Mouse (Mus musculus) bone marrow, adult 2 months (tissue): Measurements from ENCODE around the gene Dgki. TPM values are rescaled to one million over a fixed set of nuclear protein-coding genes. Genes with fewer than 3 reads are reported as not detected.

Experiments
- H3K27ac ChIP-seq: fragments of 200-500 bp; 2 replicates; pipeline ENCODE4 v1.5.1; 2012; ENCODE audit warnings: low read depth, mild to moderate bottlenecking, control low read depth, inconsistent platforms, low read length; ENCODE audit not compliant: control insufficient read depth, poor library complexity, insufficient read depth
- H3K4me1 ChIP-seq: fragments of 200-500 bp; 2 replicates; pipeline ENCODE4 v1.6.1; 2011; ENCODE audit warnings: low read length; ENCODE audit not compliant: control insufficient read depth, insufficient read depth
- H3K4me3 ChIP-seq: fragments of 200-500 bp; replicated peaks from 2 replicates; pipeline ENCODE3; 2011; ENCODE audit warnings: mild to moderate bottlenecking, low read depth, low read length, control low read depth; ENCODE audit not compliant: control insufficient read depth
- CTCF ChIP-seq: fragments of 200-500 bp; IDR thresholded peaks from 2 replicates; pipeline ENCODE4 v1.5.1; 2011; ENCODE audit warnings: low read length, control low read depth; ENCODE audit not compliant: control insufficient read depth, insufficient read depth
- POLR2A ChIP-seq: fragments of 200-500 bp; IDR thresholded peaks from 2 replicates; pipeline ENCODE4 v1.6.1; 2011; ENCODE audit warnings: low read depth, mild to moderate bottlenecking, control low read depth, low read length, borderline replicate concordance; ENCODE audit not compliant: control insufficient read depth
- WGBS: fragments of 180-500 bp; shearing (Covaris S2); methylation state at CpG from one replicate; pipeline ENCODE4 v1.1.7; 2018; 5-methylcytosine and 5-hydroxymethylcytosine counted together
- polyA plus RNA-seq: library from polyadenylated mRNA; stranded (reverse); fragments of >200 nt; gene quantifications from 2 replicates; pipeline ENCODE4 v1.2.4, GENCODE M21; 2011; ENCODE audit warnings: low replicate concordance; ENCODE audit not compliant: missing spikeins, insufficient read depth, insufficient read length

The Dgki gene
- polyA plus RNA-seq, 1 experiment, result 7.2 TPM

DNA sequence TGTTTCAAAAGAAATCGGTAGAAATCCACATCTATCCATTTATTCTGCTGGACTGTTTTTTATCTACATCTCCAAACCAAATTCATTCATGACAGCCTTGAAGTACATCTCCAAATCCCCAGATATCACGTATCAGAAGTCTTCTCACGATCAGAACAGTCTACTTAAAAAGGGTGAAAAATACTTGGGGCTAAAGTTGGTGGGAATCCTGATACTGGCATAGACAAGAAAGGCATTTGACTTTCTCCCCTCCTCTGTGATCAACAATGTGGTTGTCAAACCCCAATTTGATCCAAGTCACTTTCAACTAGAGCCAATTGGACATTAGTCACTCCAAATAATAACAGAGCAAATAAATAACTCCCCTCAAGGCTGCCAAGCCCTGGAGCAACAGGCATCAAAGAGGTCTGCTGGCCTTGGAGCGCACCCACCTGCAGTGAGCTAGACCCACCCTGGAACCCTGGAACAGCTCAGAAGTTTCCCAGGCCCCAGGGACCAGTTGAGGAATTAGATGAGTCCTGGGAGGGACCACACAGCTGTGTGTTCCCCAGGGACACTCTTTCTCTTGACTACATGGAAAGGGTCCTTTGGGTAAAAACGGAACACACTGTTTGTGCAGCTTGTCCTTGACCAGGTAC lies 499.6 kb downstream of the Dgki start:
- TF ChIP-seq POLR2A, result no peak
- TF ChIP-seq CTCF, result no peak
- WGBS, result 68% methylated on average over 5 of the region's 5 CpGs
- no peak overlapping the region for H3K4me3 ChIP-seq
- H3K27ac ChIP-seq, result no peak overlapping the region
- no peaks in the 10 kb centered on the region for H3K4me1 ChIP-seq

GRCm38 (mm10) chr6:36797066-36797655 lies 502.8 kb downstream of the Dgki start:
- no peaks in the 10 kb centered on the region for H3K4me1 ChIP-seq
- 62% methylated on average over 3 of the region's 3 CpGs for WGBS
- H3K4me3 ChIP-seq, result no peak overlapping the region
- TF ChIP-seq CTCF (no peak), POLR2A (no peak)
- H3K27ac ChIP-seq, result no peak overlapping the region

Other genes with a start within 250 kb of the Dgki start
- gene Creb3l2, start 142.0 kb upstream of the Dgki start, polyA plus RNA-seq, result 3.2 and 8.2 TPM in 2 replicates
- 0.75 TPM in 1 of 2 replicates, not detected in the other for gene Akr1d1, start 230.0 kb upstream of the Dgki start, polyA plus RNA-seq